In genomic region chr16:18786652-18787051, GRCm38 (mm10) we compare ENCODE assay signal across 29 mouse cellular contexts. TPM values are rescaled to one million over a fixed set of nuclear protein-coding genes. Genes with fewer than 3 reads are reported as not detected.
"Had no signal": no experiment of that assay in that cellular context is flagged by ENCODE, and none has a peak within 500 bp of the region (broad histone marks: within the 10 kb centered on the region; RNA-seq: fewer than 3 reads in every experiment).

No protein-coding gene starts in this region.

- H3K4me2 ChIP-seq: heart, embryonic 11.5 days; heart, embryonic 13.5 days; heart, embryonic 15.5 days; hindbrain, embryonic 13.5 days; intestine, embryonic 15.5 days; kidney, embryonic 15.5 days; limb, embryonic 12.5 days; liver, embryonic 11.5 days had no signal

- H3K4me1 ChIP-seq: heart, embryonic 13.5 days; heart, embryonic 15.5 days; hindbrain, embryonic 13.5 days; intestine, embryonic 15.5 days; limb, embryonic 10.5 days; limb, embryonic 12.5 days had no signal

- DNase-seq: gastrocnemius, postnatal 14 days; gastrocnemius, postnatal 36 days; heart, adult 18-20 months; heart, postnatal 14 days; heart, postnatal 36 days; kidney, adult 11 months; kidney, adult 2 months; kidney, adult 9 months; kidney, postnatal 14 days; kidney, postnatal 36 days; liver; liver, postnatal 0 days had no signal

- H3K4me3 ChIP-seq: heart, embryonic 13.5 days; heart, embryonic 15.5 days; hindbrain, embryonic 13.5 days; intestine, embryonic 15.5 days; kidney, embryonic 15.5 days; left cerebral cortex, adult 2 months; limb, embryonic 10.5 days; limb, embryonic 12.5 days; liver, embryonic 15.5 days had no signal

- H3K9me3 ChIP-seq: heart, embryonic 13.5 days; heart, embryonic 15.5 days; hindbrain, embryonic 13.5 days; intestine, embryonic 15.5 days; kidney, embryonic 15.5 days; limb, embryonic 10.5 days; limb, embryonic 12.5 days; liver, embryonic 15.5 days had no signal

- ATAC-seq: hindbrain, embryonic 16.5 days; intestine, embryonic 15.5 days; liver, postnatal 0 days had no signal

- H3K27me3 ChIP-seq: heart, embryonic 13.5 days; heart, embryonic 15.5 days; hindbrain, embryonic 13.5 days; intestine, embryonic 15.5 days; kidney, embryonic 15.5 days; limb, embryonic 12.5 days; liver, embryonic 15.5 days had no signal

- H3K9ac ChIP-seq: heart, embryonic 13.5 days; heart, embryonic 15.5 days; hindbrain, embryonic 13.5 days; intestine, embryonic 15.5 days; kidney, embryonic 15.5 days; limb, embryonic 12.5 days; liver, embryonic 15.5 days; liver, postnatal 0 days had no signal

- H3K27ac ChIP-seq: heart, embryonic 13.5 days; heart, embryonic 15.5 days; hindbrain, embryonic 13.5 days; intestine, embryonic 15.5 days; kidney, embryonic 15.5 days; kidney, postnatal 0 days; left cerebral cortex, adult 2 months; limb, embryonic 10.5 days; limb, embryonic 12.5 days had no signal

RNA-seq across cellular contexts. Expression of gene Gm28539, which starts 49.7 kb away (rescaled TPM):
- total RNA-seq: heart, postnatal 14 days; hematopoietic stem cell, adult 5-6 weeks had no signal
- polyA plus RNA-seq: gonadal fat pad, adult 2 months; heart, embryonic 11.5 days; heart, embryonic 13.5 days; heart, embryonic 15.5 days; heart, postnatal 0 days; hindbrain, embryonic 11.5 days; hindbrain, embryonic 13.5 days; hindbrain, embryonic 16.5 days; intestine, embryonic 15.5 days; kidney, adult 2 months; kidney, embryonic 15.5 days; kidney, postnatal 0 days; limb, embryonic 10.5 days; limb, embryonic 12.5 days; liver, embryonic 15.5 days; liver, postnatal 0 days had no signal
